Comparison of ENCODE assay signal across 8 mouse cellular contexts in genomic region chr3:38396760-38397614, GRCm38 (mm10).
A peak's percentile ranks its signal among the peaks of the same experiment; 100 is the strongest.
DNase-seq lines count a peak whose midpoint lies in the region; ATAC-seq and TF ChIP-seq lines count a peak whose summit lies in the region.

No protein-coding gene starts in this region.

- H3K4me3 ChIP-seq in forebrain, embryonic 10.5 days, result peak overlapping the region; percentile 41
- no peak overlapping the region for H3K4me3 ChIP-seq in liver, embryonic 12.5 days
- peak overlapping the region; percentile 26 for H3K4me3 ChIP-seq in stomach, postnatal 0 days (ENCODE audit: low read depth, low read length)

- peak overlapping the region; percentile 37 for H3K4me2 ChIP-seq in liver, embryonic 12.5 days
- peak overlapping the region; percentile 46 for H3K4me2 ChIP-seq in stomach, postnatal 0 days (replicated peaks; ENCODE audit: low read depth)

- peaks cover 12% of the 10 kb centered on the region for H3K4me1 ChIP-seq in forebrain, embryonic 10.5 days
- no peaks in the 10 kb centered on the region for H3K4me1 ChIP-seq in liver, embryonic 12.5 days
- H3K4me1 ChIP-seq in stomach, postnatal 0 days (replicated peaks; ENCODE audit: control insufficient read depth, insufficient read depth), result 0 out of 2 replicates have a peak, but pooled peaks cover 2% of the 10 kb centered on the region

- TF ChIP-seq CTCF in brain, embryonic 14.5 days (IDR thresholded peaks at IDR 0.05; ENCODE audit: borderline replicate concordance, extremely low read depth, insufficient read depth, insufficient read length), result no peak
- TF ChIP-seq CTCF in stomach, postnatal 0 days (IDR thresholded peaks at IDR 0.05; ENCODE audit: low read depth), result no peak

- ATAC-seq in liver, embryonic 12.5 days, result no peak
- ATAC-seq in stomach, postnatal 0 days (ENCODE audit: low FRiP score, low TSS enrichment), result no peak

- TF ChIP-seq EP300 in stomach, postnatal 0 days (optimal IDR thresholded peaks at IDR 0.05), result no peak

- no peak for TF ChIP-seq POLR2A in brain, embryonic 14.5 days (IDR thresholded peaks at IDR 0.05; ENCODE audit: borderline replicate concordance, extremely low read depth, insufficient read depth, insufficient read length, poor library complexity, severe bottlenecking)

- no peak overlapping the region for H3K27ac ChIP-seq in forebrain, embryonic 10.5 days
- no peak overlapping the region for H3K27ac ChIP-seq in liver, embryonic 12.5 days
- H3K27ac ChIP-seq in stomach, postnatal 0 days (replicated peaks), result no peak overlapping the region

- DNase-seq in ZHBTc4 (ENCODE audit: low read depth, low spot score), result peak; percentile 20
- DNase-seq in brain, embryonic 14.5 days (ENCODE audit: low read depth), result peak; percentile 84
- DNase-seq in forebrain, embryonic 10.5 days (ENCODE audit: extremely low spot score, low spot score), result peak; percentile 24
- DNase-seq in stomach, postnatal 0 days (ENCODE audit: low spot score), result no peak
- DNase-seq in right cerebral cortex, adult 2 months (ENCODE audit: low spot score in 2 of 2), result no peak
- no peak for DNase-seq in ovary, postnatal 14 days (ENCODE audit: low spot score)
- DNase-seq in gastrocnemius, adult 18-20 months (ENCODE audit: low spot score), result no peak

- 5% methylated on average over 20 of the region's 20 CpGs for WGBS in forebrain, embryonic 10.5 days
- 17% methylated on average over 20 of the region's 20 CpGs for WGBS in liver, embryonic 12.5 days (ENCODE audit: insufficient replicate concordance)
- 11% methylated on average over 20 of the region's 20 CpGs for WGBS in stomach, postnatal 0 days

- no peaks in the 10 kb centered on the region for H3K36me3 ChIP-seq in forebrain, embryonic 10.5 days (replicated peaks)
- H3K36me3 ChIP-seq in liver, embryonic 12.5 days, result no peaks in the 10 kb centered on the region
- H3K36me3 ChIP-seq in stomach, postnatal 0 days (ENCODE audit: control insufficient read depth, insufficient read depth, low read length), result no peaks in the 10 kb centered on the region

- no peak overlapping the region for H3K9ac ChIP-seq in liver, embryonic 12.5 days
- 0 out of 2 replicates have a peak overlapping the region, but pooled peaks have one; percentile 35 for H3K9ac ChIP-seq in stomach, postnatal 0 days (ENCODE audit: low read length)

- no peaks in the 10 kb centered on the region for H3K9me3 ChIP-seq in forebrain, embryonic 10.5 days
- no peaks in the 10 kb centered on the region for H3K9me3 ChIP-seq in liver, embryonic 12.5 days (replicated peaks)
- H3K9me3 ChIP-seq in stomach, postnatal 0 days (ENCODE audit: control insufficient read depth, low read length), result no peaks in the 10 kb centered on the region

- peaks cover 49% of the 10 kb centered on the region for H3K27me3 ChIP-seq in forebrain, embryonic 10.5 days (ENCODE audit: poor library complexity, severe bottlenecking)
- H3K27me3 ChIP-seq in liver, embryonic 12.5 days (replicated peaks), result peaks cover 21% of the 10 kb centered on the region
- H3K27me3 ChIP-seq in stomach, postnatal 0 days (ENCODE audit: control insufficient read depth, insufficient read depth, low read length), result no peaks in the 10 kb centered on the region

Comparison
In these comparisons a context has a peak if more than half of its experiments do, and no peak if none do; other contexts are left out.
1. DNase-seq: peak in ZHBTc4 (single experiment), brain, embryonic 14.5 days (single experiment) and forebrain, embryonic 10.5 days (single experiment); none in stomach, postnatal 0 days (single experiment), right cerebral cortex, adult 2 months (0 of 2), ovary, postnatal 14 days (single experiment) and gastrocnemius, adult 18-20 months (single experiment).